Mouse (Mus musculus) spleen, postnatal 0 days (tissue): ENCODE measurements around the gene Shisal2a. TPM values are rescaled to one million over a fixed set of nuclear protein-coding genes. Genes with fewer than 3 reads are reported as not detected.

Source experiments
- polyA plus RNA-seq: library from polyadenylated mRNA; unstranded; fragments of >200 nt; fragmentation: Nextera tagmentation; extraction: Ambion mirVana; gene quantifications from 2 replicates; pipeline ENCODE4 v1.2.1, GENCODE M21; 2015

The Shisal2a gene
- not detected in 2 replicates for polyA plus RNA-seq

DNA sequence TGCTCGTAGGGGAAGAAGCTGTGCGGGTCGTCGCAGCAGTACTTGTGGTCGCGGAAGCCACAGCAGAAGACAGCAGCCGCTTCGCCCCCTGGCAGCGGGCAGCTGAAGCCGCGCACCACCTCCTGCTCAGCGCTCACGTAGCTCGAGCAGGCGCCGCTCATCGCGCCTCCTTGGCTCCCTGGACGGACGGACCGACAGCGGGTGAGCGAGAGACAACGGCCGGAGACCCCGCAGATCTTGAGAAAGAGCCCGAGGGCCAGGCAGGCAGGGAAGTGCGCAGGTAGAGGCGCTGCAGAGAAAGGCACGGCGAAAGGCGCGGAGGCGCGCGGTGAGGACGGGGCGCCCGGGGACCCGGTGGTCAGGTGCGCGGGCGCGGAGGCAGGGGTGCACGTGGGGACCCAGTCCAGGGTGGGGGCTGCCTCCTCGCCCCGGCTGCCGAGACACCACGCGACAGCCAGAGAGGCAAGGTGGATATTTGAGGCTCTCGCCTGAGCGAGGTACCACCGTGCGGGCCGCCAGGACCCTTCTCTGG lies at the start of gene Shisal2a:
Gene Shisal2a, minus strand, starts transcription at position 167 of the 532 bp plus-strand sequence.

DNA sequence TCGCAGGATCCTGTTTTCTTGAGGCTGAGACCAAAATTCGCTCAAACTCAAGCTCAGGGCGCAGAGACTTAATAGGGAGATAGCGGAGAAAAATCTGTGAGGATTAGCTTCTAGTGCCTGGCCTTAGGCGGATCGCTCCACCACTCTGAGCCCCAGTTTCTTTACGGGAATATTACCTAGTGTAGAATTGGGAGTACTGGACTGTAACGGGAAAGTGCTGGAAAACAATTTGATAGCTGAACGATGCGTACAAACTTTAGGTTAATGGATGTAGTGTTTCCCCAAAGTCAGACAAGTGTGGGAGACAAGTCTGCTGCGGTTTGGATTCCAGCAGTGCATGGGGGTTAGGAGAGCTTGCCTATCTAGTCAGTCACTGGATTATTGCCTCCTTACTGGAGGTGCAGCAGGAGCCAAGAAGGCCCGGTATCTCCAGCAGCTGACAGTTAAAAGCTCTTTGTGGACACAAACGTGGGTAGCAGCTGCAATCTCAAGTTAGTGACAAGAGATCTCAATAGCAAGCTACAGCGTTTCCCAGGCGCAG lies 23.8 kb upstream of the Shisal2a start, which contains the start of gene Gpx7:
Gene Gpx7, minus strand, starts transcription at position 101 of the 541 bp plus-strand sequence.

DNA sequence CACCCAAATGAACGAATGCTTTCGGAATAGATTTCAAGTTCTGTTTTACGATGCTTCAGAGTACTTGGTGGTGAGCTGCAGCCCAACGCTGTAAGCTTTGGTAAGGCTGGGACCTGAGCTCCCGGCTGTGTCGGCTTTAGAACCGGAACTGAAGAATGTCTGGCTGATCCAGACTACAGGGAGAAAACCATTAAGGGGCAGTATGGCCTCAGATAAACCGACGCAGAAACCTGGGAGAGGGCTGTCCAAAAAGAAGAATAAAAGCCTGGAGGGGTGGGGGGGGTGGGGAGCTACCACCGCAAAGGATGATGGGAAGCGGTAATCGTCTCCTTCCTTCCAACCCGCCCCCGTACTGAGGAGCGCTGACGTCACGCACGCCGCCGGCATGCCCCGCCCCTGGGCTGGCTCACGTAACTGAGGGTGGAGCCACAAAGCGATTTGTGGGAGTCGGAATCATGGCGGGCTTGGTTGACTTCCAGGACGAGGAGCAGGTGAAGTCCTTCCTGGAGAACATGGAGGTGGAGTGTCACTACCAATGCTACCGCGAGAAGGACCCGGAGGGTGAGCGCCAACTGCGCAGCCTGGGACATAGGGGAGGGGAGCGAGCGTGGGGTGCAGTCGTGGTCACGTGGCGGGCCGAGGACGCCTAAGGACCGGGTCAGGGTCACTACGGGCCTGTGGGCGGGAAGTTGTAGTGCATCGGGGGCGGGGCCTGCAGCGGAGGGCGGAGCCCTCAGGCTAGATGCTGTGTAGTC lies 55.2 kb downstream of the Shisal2a start, which contains the start of gene Coa7:
Gene Coa7, plus strand, starts transcription at position 411 of the 755 bp plus-strand sequence.

Other genes with a start within 250 kb of the Shisal2a start
- 135 and 145 TPM in 2 replicates for gene Scp2, start 238.4 kb downstream of the Shisal2a start, polyA plus RNA-seq
- 2.8 and 3.4 TPM in 2 replicates for gene Echdc2, start 217.9 kb downstream of the Shisal2a start, polyA plus RNA-seq
- gene Zyg11a, start 165.3 kb downstream of the Shisal2a start, polyA plus RNA-seq: not detected in 2 replicates
- gene Zyg11b, start 82.3 kb downstream of the Shisal2a start, polyA plus RNA-seq: 4.3 and 5.2 TPM in 2 replicates
- gene Coa7, start 55.2 kb downstream of the Shisal2a start, polyA plus RNA-seq: 24.8 and 25.3 TPM in 2 replicates
- 11.6 and 13.9 TPM in 2 replicates for gene Gpx7, start 23.6 kb upstream of the Shisal2a start, polyA plus RNA-seq
- 37.6 and 41.7 TPM in 2 replicates for gene Tut4, start 76.1 kb upstream of the Shisal2a start, polyA plus RNA-seq
- gene Prpf38a, start 196.0 kb upstream of the Shisal2a start, polyA plus RNA-seq: 50.2 and 50.6 TPM in 2 replicates
- gene Orc1, start 196.1 kb upstream of the Shisal2a start, polyA plus RNA-seq: 19.4 and 22.1 TPM in 2 replicates
- gene Cc2d1b, start 236.6 kb upstream of the Shisal2a start, polyA plus RNA-seq: 13.5 and 16.7 TPM in 2 replicates